Comparison of ENCODE assay signal across 9 mouse cellular contexts in the genomic region with DNA sequence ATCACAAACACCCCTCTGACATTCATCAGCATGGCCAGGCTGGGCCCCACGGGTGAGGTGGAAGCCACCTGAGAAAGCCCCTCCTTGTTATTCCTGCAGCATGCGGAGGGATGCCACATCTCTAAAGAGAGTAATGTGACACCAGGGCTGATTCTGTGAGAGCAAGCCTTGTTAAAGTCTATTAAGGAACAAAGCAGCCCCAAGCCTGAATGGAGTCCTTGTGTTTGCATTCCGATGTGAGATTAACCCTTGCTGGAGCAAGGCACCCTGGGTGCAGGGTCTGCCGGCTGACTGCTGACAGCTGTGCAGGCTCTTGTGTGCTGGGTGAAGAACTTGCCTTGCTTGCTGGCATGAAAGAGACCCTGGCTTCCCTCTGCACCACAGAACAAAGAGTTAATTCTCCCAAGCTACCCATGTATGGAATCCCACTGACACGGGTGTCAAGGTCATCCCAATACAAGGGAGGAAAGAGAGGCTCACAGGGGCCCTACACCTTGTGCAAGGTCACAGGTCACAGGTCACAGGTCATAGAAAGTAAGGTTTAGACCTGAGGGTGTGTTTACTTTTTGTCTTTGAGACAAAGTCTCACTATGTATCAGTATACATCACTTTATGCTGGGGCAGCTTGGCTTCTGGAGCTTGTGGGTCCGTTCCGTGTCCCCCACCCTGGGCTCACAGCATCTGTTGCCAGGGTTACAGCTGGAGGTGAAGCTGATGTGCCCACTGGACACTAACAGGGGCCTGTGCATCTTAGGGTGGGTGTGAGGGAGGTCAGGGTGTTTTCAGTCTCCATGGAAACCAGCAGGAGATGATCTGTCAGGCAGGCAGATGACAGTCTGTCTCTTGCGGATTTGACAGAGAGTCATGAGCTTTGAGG. TPM values are rescaled to one million over a fixed set of nuclear protein-coding genes. Genes with fewer than 3 reads are reported as not detected.
A peak's percentile ranks its signal among the peaks of the same experiment; 100 is the strongest.
DNase-seq lines count a peak whose midpoint lies in the region; ATAC-seq and TF ChIP-seq lines count a peak whose summit lies in the region.
"Had no signal": no experiment of that assay in that cellular context is flagged by ENCODE, and none has a peak within 500 bp of the region (broad histone marks: within the 10 kb centered on the region; RNA-seq: fewer than 3 reads in every experiment).

No protein-coding gene starts in this region.

- H3K27ac ChIP-seq in forebrain, postnatal 0 days (ENCODE audit: low read depth, low read length), result peak overlapping the region; percentile 59; the same call in 1 of the 2 replicates
- H3K27ac ChIP-seq in midbrain, embryonic 13.5 days, result peak overlapping the region; percentile 19; the same call in 1 of the 2 replicates

- peaks cover 23% of the 10 kb centered on the region for H3K4me1 ChIP-seq in forebrain, postnatal 0 days (ENCODE audit: insufficient read depth)
- peaks cover 50% of the 10 kb centered on the region for H3K4me1 ChIP-seq in midbrain, embryonic 13.5 days (replicated peaks)

- ATAC-seq in forebrain, postnatal 0 days, result peak; percentile 74
- peak; percentile 80 for ATAC-seq in midbrain, embryonic 13.5 days
- ATAC-seq in megakaryocyte, adult 5-6 weeks (ENCODE audit: poor library complexity, severe bottlenecking), result no peak

- no peak overlapping the region for H3K4me2 ChIP-seq in forebrain, postnatal 0 days (ENCODE audit: low read depth)
- peak overlapping the region; percentile 16 for H3K4me2 ChIP-seq in midbrain, embryonic 13.5 days (replicated peaks)

- no peaks in the 10 kb centered on the region for H3K27me3 ChIP-seq in forebrain, postnatal 0 days (ENCODE audit: insufficient read depth, low read length)
- peaks cover 11% of the 10 kb centered on the region; the same call in 1 of the 2 replicates for H3K27me3 ChIP-seq in midbrain, embryonic 13.5 days

- WGBS in forebrain, postnatal 0 days, result 8% methylated on average over 8 of the region's 8 CpGs
- 3% methylated on average over 8 of the region's 8 CpGs for WGBS in midbrain, embryonic 13.5 days

- H3K9me3 ChIP-seq in forebrain, postnatal 0 days (ENCODE audit: low read length), result no peaks in the 10 kb centered on the region
- no peaks in the 10 kb centered on the region for H3K9me3 ChIP-seq in midbrain, embryonic 13.5 days

- no peak for TF ChIP-seq CTCF in forebrain, postnatal 0 days (IDR thresholded peaks at IDR 0.05; ENCODE audit: low read depth)

- no peaks in the 10 kb centered on the region for H3K36me3 ChIP-seq in forebrain, postnatal 0 days (ENCODE audit: insufficient read depth)
- H3K36me3 ChIP-seq in midbrain, embryonic 13.5 days, result 0 out of 2 replicates have a peak, but pooled peaks cover 7% of the 10 kb centered on the region

- no peak overlapping the region for H3K9ac ChIP-seq in forebrain, postnatal 0 days
- H3K9ac ChIP-seq in midbrain, embryonic 13.5 days (replicated peaks), result no peak overlapping the region

- H3K4me3 ChIP-seq in forebrain, postnatal 0 days (ENCODE audit: low read depth, low read length), result no peak overlapping the region
- no peak overlapping the region for H3K4me3 ChIP-seq in midbrain, embryonic 13.5 days (replicated peaks)

- intact Hi-C loops in gastrocnemius, postnatal 36 days (cut with DNase I), result no loop called here

- DNase-seq in Muller cell, postnatal 12 days (ENCODE audit: inconsistent ontology term), result peak; percentile 30
- peak; percentile 89 for DNase-seq in embryo, embryonic 10 days (ENCODE audit: low spot score)
- peak; percentile 53 for DNase-seq in forebrain, postnatal 0 days
- no peak for DNase-seq in adrenal gland, postnatal 14 days
- no peak for DNase-seq in gastrocnemius, postnatal 36 days
- DNase-seq in thymus, postnatal 0 days (ENCODE audit: low spot score), result no peak
- DNase-seq: liver had no signal

RNA-seq across cellular contexts. Expression of a gene that starts 55.9 kb away (rescaled TPM):
- total RNA-seq in forebrain, postnatal 0 days (2014; rRNA removed), result 46.3 and 73.8 TPM in 2 replicates
- 28.3 and 48.4 TPM in 2 replicates for polyA plus RNA-seq in forebrain, postnatal 0 days (2015; fragmentation: Nextera tagmentation; extraction: Ambion mirVana)
- 41.6 and 42.0 TPM in 2 replicates for polyA plus RNA-seq in midbrain, embryonic 13.5 days (2015; fragmentation: Nextera tagmentation; extraction: Ambion mirVana)
- total RNA-seq in adrenal gland, postnatal 14 days (2021), result 4.3 and 4.4 TPM in 2 replicates
- not detected in 2 replicates for total RNA-seq in megakaryocyte, adult 5-6 weeks (2015)
- total RNA-seq in megakaryocyte, adult 5-6 weeks (2017), result not detected in 2 replicates
- total RNA-seq in gastrocnemius, postnatal 36 days (2021), result under 1 TPM in 1 of 2 experiments, not detected in 1; 0.05 TPM
- 0.23 and 0.25 TPM in 2 replicates for polyA plus RNA-seq in thymus, postnatal 0 days (2015; fragmentation: Nextera tagmentation; extraction: Ambion mirVana)

Comparison
In these comparisons a context has a peak if more than half of its experiments do, and no peak if none do; other contexts are left out.
1. DNase-seq: peak in Muller cell, postnatal 12 days (single experiment), embryo, embryonic 10 days (single experiment) and forebrain, postnatal 0 days (single experiment); none in adrenal gland, postnatal 14 days (single experiment), gastrocnemius, postnatal 36 days (0 of 2) and thymus, postnatal 0 days (single experiment).